Mouse (Mus musculus): ENCODE data around the gene Odf3. TPM values are rescaled to one million over a fixed set of nuclear protein-coding genes. Genes with fewer than 3 reads are reported as not detected.

The Odf3 gene
- polyA plus RNA-seq, 1 experiment, result not detected

GRCm38 (mm10) chr7:140854483-140854882 is 6.9 kb downstream of the Odf3 start:
- H3K4me1 ChIP-seq (ENCODE audit: control insufficient read depth), result peaks cover 51% of the 10 kb centered on the region
- H3K9me3 ChIP-seq (ENCODE audit: control insufficient read depth, low read length), result no peaks in the 10 kb centered on the region
- H3K4me3 ChIP-seq (replicated peaks), result peak overlapping the region; percentile 79
- H3K36me3 ChIP-seq (ENCODE audit: control insufficient read depth), result peaks cover 59% of the 10 kb centered on the region
- H3K27me3 ChIP-seq (ENCODE audit: control insufficient read depth), result no peaks in the 10 kb centered on the region
- TF ChIP-seq TAL1 (IDR thresholded peaks at IDR 0.05; ENCODE audit: low read length) (no peak), GATA1 (IDR thresholded peaks at IDR 0.05; ENCODE audit: low read length) (no peak)

GRCm38 (mm10) chr7:140855181-140855580 is 7.6 kb downstream of the Odf3 start:
- TF ChIP-seq GATA1 (IDR thresholded peaks at IDR 0.05; ENCODE audit: low read length) (no peak), TAL1 (IDR thresholded peaks at IDR 0.05; ENCODE audit: low read length) (no peak)
- peak overlapping the region; percentile 79 for H3K4me3 ChIP-seq (replicated peaks)
- H3K9me3 ChIP-seq (ENCODE audit: control insufficient read depth, low read length), result no peaks in the 10 kb centered on the region
- H3K36me3 ChIP-seq (ENCODE audit: control insufficient read depth), result peaks cover 66% of the 10 kb centered on the region
- H3K4me1 ChIP-seq (ENCODE audit: control insufficient read depth), result peaks cover 53% of the 10 kb centered on the region
- no peaks in the 10 kb centered on the region for H3K27me3 ChIP-seq (ENCODE audit: control insufficient read depth)

GRCm38 (mm10) chr7:140855860-140856784 is 8.5 kb downstream of the Odf3 start, which contains the start of gene Gm45785:
Gm45785 (minus strand) TSS chr7:140856331.
- H3K27me3 ChIP-seq (ENCODE audit: control insufficient read depth), result no peaks in the 10 kb centered on the region
- H3K9me3 ChIP-seq (ENCODE audit: control insufficient read depth, low read length), result no peaks in the 10 kb centered on the region
- peaks cover 53% of the 10 kb centered on the region for H3K4me1 ChIP-seq (ENCODE audit: control insufficient read depth)
- peak within 1 kb of the TSS; percentile 79 for H3K4me3 ChIP-seq (replicated peaks)
- H3K36me3 ChIP-seq (ENCODE audit: control insufficient read depth), result peaks cover 72% of the 10 kb centered on the region
- TF ChIP-seq GATA1 (IDR thresholded peaks at IDR 0.05; ENCODE audit: low read length) (no peak), TAL1 (IDR thresholded peaks at IDR 0.05; ENCODE audit: low read length) (no peak)

- peak within 1 kb of the TSS; percentile 79 for H3K4me3 ChIP-seq (replicated peaks)
- no peaks in the 10 kb centered on the region for H3K27me3 ChIP-seq (ENCODE audit: control insufficient read depth)
- no peaks in the 10 kb centered on the region for H3K9me3 ChIP-seq (ENCODE audit: control insufficient read depth, low read length)
- H3K36me3 ChIP-seq (ENCODE audit: control insufficient read depth), result peaks cover 74% of the 10 kb centered on the region
- TF ChIP-seq GATA1 (IDR thresholded peaks at IDR 0.05; ENCODE audit: low read length) (no peak), TAL1 (IDR thresholded peaks at IDR 0.05; ENCODE audit: low read length) (no peak)
- peaks cover 53% of the 10 kb centered on the region for H3K4me1 ChIP-seq (ENCODE audit: control insufficient read depth)
Measured at GRCm38 (mm10) chr7:140856785-140857549, 9.4 kb downstream of the Odf3 start, which contains the start of gene Ric8a. Ric8a (plus strand) TSS chr7:140856957.

GRCm38 (mm10) chr7:140857550-140858505 is 10.2 kb downstream of the Odf3 start, which contains the start of gene Bet1l:
Bet1l (minus strand) TSS chr7:140857577.
- Histone ChIP-seq H3K27me3 (ENCODE audit: control insufficient read depth) (no peaks in the 10 kb centered on the region), H3K4me1 (ENCODE audit: control insufficient read depth) (peaks cover 51% of the 10 kb centered on the region), H3K4me3 (replicated peaks) (peak within 1 kb of the TSS; percentile 79), H3K9me3 (ENCODE audit: control insufficient read depth, low read length) (no peaks in the 10 kb centered on the region), H3K36me3 (ENCODE audit: control insufficient read depth) (peaks cover 74% of the 10 kb centered on the region)
- TF ChIP-seq TAL1 (IDR thresholded peaks at IDR 0.05; ENCODE audit: low read length) (no peak), GATA1 (IDR thresholded peaks at IDR 0.05; ENCODE audit: low read length) (no peak)

- TF ChIP-seq TAL1 (IDR thresholded peaks at IDR 0.05; ENCODE audit: low read length) (no peak), GATA1 (IDR thresholded peaks at IDR 0.05; ENCODE audit: low read length) (no peak)
- Histone ChIP-seq H3K36me3 (ENCODE audit: control insufficient read depth) (peaks cover 74% of the 10 kb centered on the region), H3K9me3 (ENCODE audit: control insufficient read depth, low read length) (no peaks in the 10 kb centered on the region), H3K27me3 (ENCODE audit: control insufficient read depth) (no peaks in the 10 kb centered on the region), H3K4me1 (ENCODE audit: control insufficient read depth) (peaks cover 48% of the 10 kb centered on the region), H3K4me3 (replicated peaks) (peak overlapping the region; percentile 79)
Measured at GRCm38 (mm10) chr7:140858746-140859145, 11.1 kb downstream of the Odf3 start.

- Histone ChIP-seq H3K36me3 (ENCODE audit: control insufficient read depth) (peaks cover 74% of the 10 kb centered on the region), H3K27me3 (ENCODE audit: control insufficient read depth) (no peaks in the 10 kb centered on the region), H3K4me3 (replicated peaks) (no peak overlapping the region), H3K9me3 (ENCODE audit: control insufficient read depth, low read length) (no peaks in the 10 kb centered on the region), H3K4me1 (ENCODE audit: control insufficient read depth) (peaks cover 40% of the 10 kb centered on the region)
- no peak for TF ChIP-seq GATA1 (IDR thresholded peaks at IDR 0.05; ENCODE audit: low read length)
- no peak for TF ChIP-seq TAL1 (IDR thresholded peaks at IDR 0.05; ENCODE audit: low read length)
Measured at GRCm38 (mm10) chr7:140859997-140860396, 12.4 kb downstream of the Odf3 start.

- Histone ChIP-seq H3K36me3 (ENCODE audit: control insufficient read depth) (peaks cover 78% of the 10 kb centered on the region), H3K4me3 (replicated peaks) (no peak overlapping the region), H3K4me1 (ENCODE audit: control insufficient read depth) (peaks cover 32% of the 10 kb centered on the region), H3K27me3 (ENCODE audit: control insufficient read depth) (no peaks in the 10 kb centered on the region), H3K9me3 (ENCODE audit: control insufficient read depth, low read length) (no peaks in the 10 kb centered on the region)
- TF ChIP-seq GATA1 (IDR thresholded peaks at IDR 0.05; ENCODE audit: low read length), result no peak
- no peak for TF ChIP-seq TAL1 (IDR thresholded peaks at IDR 0.05; ENCODE audit: low read length)
Measured at GRCm38 (mm10) chr7:140860728-140861127, 13.1 kb downstream of the Odf3 start.
